Mouse (Mus musculus): ENCODE results near the gene Klhl22.

- no peak for TF ChIP-seq CTCF (conservative IDR thresholded peaks at IDR 0.05; ENCODE audit: insufficient read depth, insufficient read length, low read depth, low read length)
- no peak for TF ChIP-seq POLR2A (IDR thresholded peaks at IDR 0.05; ENCODE audit: low read depth, low read length)
Observed at GRCm38 (mm10) chr16:17733646-17734045, 25.8 kb upstream of the Klhl22 start.
